ENCODE assay signal across 11 mouse cellular contexts in genomic region chr10:24395999-24396784, GRCm38 (mm10).
DNase-seq lines count a peak whose midpoint lies in the region; ATAC-seq and TF ChIP-seq lines count a peak whose summit lies in the region.
"Had no signal": no experiment of that assay in that cellular context is flagged by ENCODE, and none has a peak within 500 bp of the region (broad histone marks: within the 10 kb centered on the region; RNA-seq: fewer than 3 reads in every experiment).

No protein-coding gene starts in this region.

- no peaks in the 10 kb centered on the region for H3K4me1 ChIP-seq in hindbrain, postnatal 0 days (ENCODE audit: insufficient read depth, low read length)
- H3K4me1 ChIP-seq in midbrain, embryonic 14.5 days (ENCODE audit: control insufficient read depth, insufficient read depth, low read length), result no peaks in the 10 kb centered on the region
- H3K4me1 ChIP-seq: embryonic facial prominence, embryonic 12.5 days; megakaryocyte, embryonic 14.5 days had no signal

- no peak overlapping the region for H3K9ac ChIP-seq in hindbrain, postnatal 0 days (replicated peaks; ENCODE audit: low read length)
- no peak overlapping the region for H3K9ac ChIP-seq in midbrain, embryonic 14.5 days (replicated peaks; ENCODE audit: low read length)
- H3K9ac ChIP-seq: embryonic facial prominence, embryonic 12.5 days had no signal

- intact Hi-C loops in heart, postnatal 25 days (cut with DNase I), result no loop called here
- intact Hi-C loops in heart, postnatal 14 days (cut with DNase I), result no loop called here

- no peak for ATAC-seq in hindbrain, postnatal 0 days
- no peak for ATAC-seq in midbrain, embryonic 14.5 days (ENCODE audit: low FRiP score, low TSS enrichment)

- peak; percentile 23 for DNase-seq in heart, postnatal 25 days (ENCODE audit: low spot score)
- DNase-seq in heart, postnatal 14 days, result no peak
- peak; percentile 60 for DNase-seq in 3T3-L1 (ENCODE audit: low read depth, low spot score)
- peak; percentile 42 for DNase-seq in embryo, embryonic 11 days
- DNase-seq in kidney, postnatal 25 days, result peak; percentile 8 to 47
- DNase-seq in hindbrain, postnatal 0 days (ENCODE audit: low spot score), result no peak
- no peak for DNase-seq in midbrain, embryonic 14.5 days
- DNase-seq in thymus, postnatal 0 days (ENCODE audit: low spot score), result no peak
- DNase-seq: adrenal gland, postnatal 14 days had no signal

- H3K9me3 ChIP-seq in hindbrain, postnatal 0 days (ENCODE audit: low read length), result no peaks in the 10 kb centered on the region
- H3K9me3 ChIP-seq in midbrain, embryonic 14.5 days (ENCODE audit: control insufficient read depth, low read length), result no peaks in the 10 kb centered on the region
- H3K9me3 ChIP-seq: embryonic facial prominence, embryonic 12.5 days; megakaryocyte, embryonic 14.5 days had no signal

- TF ChIP-seq CTCF in hindbrain, postnatal 0 days (IDR thresholded peaks at IDR 0.05; ENCODE audit: low read depth), result no peak

- 69% methylated on average over 13 of the region's 13 CpGs for WGBS in hindbrain, postnatal 0 days
- WGBS in midbrain, embryonic 14.5 days, result 70% methylated on average over 13 of the region's 13 CpGs

- no peaks in the 10 kb centered on the region for H3K36me3 ChIP-seq in hindbrain, postnatal 0 days (ENCODE audit: insufficient read depth, low read length)
- H3K36me3 ChIP-seq in midbrain, embryonic 14.5 days (ENCODE audit: control insufficient read depth, insufficient read depth, low read length), result no peaks in the 10 kb centered on the region
- H3K36me3 ChIP-seq: embryonic facial prominence, embryonic 12.5 days had no signal

- H3K4me2 ChIP-seq in hindbrain, postnatal 0 days (ENCODE audit: low read depth, low read length), result no peak overlapping the region
- no peak overlapping the region for H3K4me2 ChIP-seq in midbrain, embryonic 14.5 days (ENCODE audit: low read length)
- H3K4me2 ChIP-seq: embryonic facial prominence, embryonic 12.5 days had no signal

- no peak overlapping the region for H3K4me3 ChIP-seq in hindbrain, postnatal 0 days (ENCODE audit: low read length)
- no peak overlapping the region for H3K4me3 ChIP-seq in midbrain, embryonic 14.5 days (replicated peaks; ENCODE audit: low read depth, low read length)
- H3K4me3 ChIP-seq: embryonic facial prominence, embryonic 12.5 days; megakaryocyte, embryonic 14.5 days had no signal

- no peak overlapping the region for H3K27ac ChIP-seq in hindbrain, postnatal 0 days
- no peak overlapping the region for H3K27ac ChIP-seq in midbrain, embryonic 14.5 days (replicated peaks; ENCODE audit: low read depth, low read length)
- H3K27ac ChIP-seq: embryonic facial prominence, embryonic 12.5 days had no signal

- H3K27me3 ChIP-seq in hindbrain, postnatal 0 days (ENCODE audit: insufficient read depth, low read length), result no peaks in the 10 kb centered on the region
- no peaks in the 10 kb centered on the region for H3K27me3 ChIP-seq in midbrain, embryonic 14.5 days (ENCODE audit: control insufficient read depth, insufficient read depth, low read length)
- H3K27me3 ChIP-seq: embryonic facial prominence, embryonic 12.5 days; megakaryocyte, embryonic 14.5 days had no signal

Comparison
In these comparisons a context has a peak if more than half of its experiments do, and no peak if none do; other contexts are left out.
1. DNase-seq: peak in heart, postnatal 25 days (single experiment), 3T3-L1 (single experiment), embryo, embryonic 11 days (single experiment) and kidney, postnatal 25 days (2 of 2); none in heart, postnatal 14 days (0 of 2), hindbrain, postnatal 0 days (single experiment), midbrain, embryonic 14.5 days (single experiment) and thymus, postnatal 0 days (single experiment).